Mouse (Mus musculus): ENCODE measurements around the gene Aim2.

- TF ChIP-seq CTCF (IDR thresholded peaks at IDR 0.05; ENCODE audit: extremely low read depth, insufficient read length, insufficient replicate concordance, low read depth, low read length) (no peak), POLR2A (IDR thresholded peaks at IDR 0.05; ENCODE audit: low read depth, low read length) (no peak)
Observed at GRCm38 (mm10) chr1:173349192-173349591, 1.5 kb upstream of the Aim2 start.
